Mouse (Mus musculus): Measurements from ENCODE around the gene Oscar. TPM values are rescaled to one million over a fixed set of nuclear protein-coding genes. Genes with fewer than 3 reads are reported as not detected.
"Not testable (repeated sequence)": the region's sequence is repeated elsewhere in the genome, so short reads cannot be mapped to it uniquely, and the experiment has no call there.

Gene Oscar
- polyA plus RNA-seq, 1 experiment from 2014 or later, result 0.05 TPM

DNA sequence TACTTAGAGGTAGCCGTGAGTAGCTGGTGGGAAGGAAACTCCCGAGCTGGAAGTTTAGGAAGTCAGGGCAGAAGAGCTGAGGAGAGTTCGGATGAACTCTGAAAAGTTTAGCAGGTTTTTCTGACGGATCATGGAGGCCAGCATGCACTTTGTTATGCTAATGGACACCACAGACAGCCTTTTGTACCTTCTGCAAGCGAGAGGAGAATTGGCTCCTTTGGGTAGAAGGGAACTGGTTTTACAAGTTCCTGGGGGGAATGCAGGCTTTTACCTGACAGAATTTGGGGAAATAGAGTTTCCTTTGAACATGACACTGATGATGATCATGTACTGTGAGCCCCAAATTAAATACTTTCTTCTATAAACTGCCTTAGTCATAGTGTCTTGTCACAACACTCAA, 29.7 kb downstream of the Oscar start:
- ATAC-seq (ENCODE audit: insufficient read depth), result no peak
- no peaks in the 10 kb centered on the region for H3K27me3 ChIP-seq
- no peak overlapping the region for H3K4me2 ChIP-seq
- no peak overlapping the region for H3K4me3 ChIP-seq (replicated peaks)
- H3K4me1 ChIP-seq (replicated peaks), result no peaks in the 10 kb centered on the region
- no peaks in the 10 kb centered on the region for H3K36me3 ChIP-seq (replicated peaks)
- no peak overlapping the region for H3K9ac ChIP-seq
- no peak overlapping the region for H3K27ac ChIP-seq (replicated peaks)
- no peaks in the 10 kb centered on the region for H3K9me3 ChIP-seq (replicated peaks)
- WGBS (ENCODE audit: insufficient replicate concordance), result 13% methylated on average over 5 of the region's 5 CpGs

DNA sequence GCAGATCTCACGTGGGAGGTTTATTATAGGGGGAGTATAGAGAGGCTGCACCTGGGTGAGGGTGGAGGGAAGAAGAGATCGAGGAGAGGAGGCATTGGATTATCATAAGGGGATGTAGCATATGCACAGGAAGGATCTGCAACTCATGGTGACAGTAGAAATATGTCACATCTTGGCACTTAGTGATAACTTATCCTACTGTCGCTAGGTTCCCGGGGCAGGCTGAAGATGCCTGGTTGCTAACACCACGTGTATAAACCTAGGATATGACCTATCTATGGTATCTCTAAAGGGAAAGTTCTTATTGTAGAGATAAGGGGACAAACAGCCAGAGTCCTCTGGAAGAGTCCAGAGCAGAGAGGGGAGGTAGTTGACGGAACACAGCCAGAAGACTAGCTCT, 30.2 kb downstream of the Oscar start:
- Histone ChIP-seq H3K4me3 (replicated peaks) (no peak overlapping the region), H3K9ac (no peak overlapping the region), H3K27me3 (no peaks in the 10 kb centered on the region), H3K36me3 (replicated peaks) (no peaks in the 10 kb centered on the region), H3K4me1 (replicated peaks) (no peaks in the 10 kb centered on the region), H3K4me2 (no peak overlapping the region), H3K9me3 (replicated peaks) (no peaks in the 10 kb centered on the region), H3K27ac (replicated peaks) (no peak overlapping the region)
- ATAC-seq (ENCODE audit: insufficient read depth), result no peak
- 4% methylated on average over 6 of the region's 6 CpGs for WGBS (ENCODE audit: insufficient replicate concordance)

DNA sequence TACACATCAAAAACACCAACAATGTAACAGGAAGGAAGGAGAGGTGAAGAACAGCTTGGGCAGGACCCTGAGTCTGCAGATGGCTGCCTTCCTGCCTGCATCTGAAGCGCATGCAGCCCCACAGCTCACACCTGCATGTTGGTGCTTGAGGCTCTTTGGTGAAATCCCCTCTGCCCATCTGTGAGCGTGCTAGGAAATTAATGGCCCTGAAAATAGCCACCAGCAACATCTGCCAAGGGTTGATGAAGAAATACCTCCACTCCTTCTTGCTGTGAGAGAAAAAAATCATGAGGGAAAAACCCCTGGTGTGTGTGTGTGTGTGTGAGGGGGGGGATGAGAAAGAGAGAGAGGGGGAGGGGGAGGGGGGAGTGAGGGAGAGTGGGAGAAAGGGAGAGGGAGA, 35.9 kb downstream of the Oscar start:
- 35% methylated on average over 2 of the region's 2 CpGs for WGBS (ENCODE audit: insufficient replicate concordance)
- no peak overlapping the region for H3K4me2 ChIP-seq
- no peak for ATAC-seq (ENCODE audit: insufficient read depth)

DNA sequence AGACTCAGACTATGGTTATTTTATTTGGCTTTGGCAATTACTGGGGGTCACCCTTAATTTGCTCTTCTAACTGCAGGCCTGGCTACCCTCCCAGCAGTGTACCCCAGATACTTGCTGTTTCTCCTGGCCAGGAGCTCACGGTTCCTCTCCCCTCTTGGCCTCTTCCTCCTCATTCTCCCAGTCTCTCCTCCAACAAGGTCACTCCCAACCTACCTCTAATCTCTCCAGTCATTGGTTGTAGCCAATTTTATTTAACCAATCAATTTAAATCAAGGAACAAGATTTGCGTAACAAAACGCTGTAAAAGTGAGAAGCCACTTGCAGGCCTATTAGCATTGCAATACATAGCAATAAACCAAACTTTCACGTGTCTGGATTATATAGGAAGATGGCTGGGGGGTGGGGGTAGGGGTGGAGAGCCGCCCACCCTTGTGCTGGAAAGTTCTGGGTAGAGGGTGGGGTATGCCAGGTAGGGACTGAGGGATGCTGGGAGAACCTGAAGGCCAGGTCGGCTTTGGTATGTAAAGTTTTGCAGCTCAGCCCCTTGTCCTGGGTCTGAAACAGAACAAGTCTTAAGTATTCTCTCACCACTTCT, 36.9 kb downstream of the Oscar start:
- H3K4me2 ChIP-seq, result no peak overlapping the region
- no peak overlapping the region for H3K9ac ChIP-seq
- no peak for ATAC-seq (ENCODE audit: insufficient read depth)
- no peak overlapping the region for H3K27ac ChIP-seq (replicated peaks)
- H3K27me3 ChIP-seq, result no peaks in the 10 kb centered on the region
- H3K36me3 ChIP-seq (replicated peaks), result no peaks in the 10 kb centered on the region
- H3K9me3 ChIP-seq (replicated peaks), result no peaks in the 10 kb centered on the region
- no peaks in the 10 kb centered on the region for H3K4me1 ChIP-seq (replicated peaks)
- no peak overlapping the region for H3K4me3 ChIP-seq (replicated peaks)
- 47% methylated on average over 6 of the region's 6 CpGs for WGBS (ENCODE audit: insufficient replicate concordance)

More for the DNA sequence above, 35.9 kb downstream of the Oscar start:
- H3K4me3 ChIP-seq (replicated peaks), result no peak overlapping the region
- H3K4me1 ChIP-seq (replicated peaks), result no peaks in the 10 kb centered on the region
- H3K27me3 ChIP-seq, result no peaks in the 10 kb centered on the region
- no peak overlapping the region for H3K27ac ChIP-seq (replicated peaks)
- no peaks in the 10 kb centered on the region for H3K9me3 ChIP-seq (replicated peaks)
- no peak overlapping the region for H3K9ac ChIP-seq
- no peaks in the 10 kb centered on the region for H3K36me3 ChIP-seq (replicated peaks)

DNA sequence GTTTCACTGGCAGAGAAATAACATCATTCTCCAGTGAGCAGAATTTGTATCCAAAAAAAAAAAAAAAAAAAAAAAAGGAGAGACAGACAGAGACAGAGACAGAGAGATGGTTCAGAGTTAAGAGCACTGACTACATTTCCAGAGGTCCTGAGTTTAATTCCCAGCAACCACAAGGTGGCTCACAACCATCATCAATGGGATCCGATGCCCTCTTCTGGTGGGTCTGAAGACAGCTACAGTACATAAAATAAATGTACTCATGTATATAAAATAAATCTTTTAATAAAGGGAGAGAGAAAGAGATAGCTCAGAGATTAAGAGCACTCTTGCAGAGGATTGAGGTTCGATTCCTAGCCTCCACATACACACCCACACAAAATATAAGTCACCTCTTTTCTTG, 37.8 kb downstream of the Oscar start:
- H3K4me3 ChIP-seq (replicated peaks), result no peak overlapping the region
- H3K27me3 ChIP-seq, result no peaks in the 10 kb centered on the region
- no peaks in the 10 kb centered on the region for H3K4me1 ChIP-seq (replicated peaks)
- no peak overlapping the region for H3K27ac ChIP-seq (replicated peaks)
- no peak overlapping the region for H3K4me2 ChIP-seq
- ATAC-seq (ENCODE audit: insufficient read depth), result no peak
- H3K9me3 ChIP-seq (replicated peaks), result no peaks in the 10 kb centered on the region
- 50% methylated on average over 2 of the region's 2 CpGs for WGBS (ENCODE audit: insufficient replicate concordance)
- no peak overlapping the region for H3K9ac ChIP-seq
- no peaks in the 10 kb centered on the region for H3K36me3 ChIP-seq (replicated peaks)

DNA sequence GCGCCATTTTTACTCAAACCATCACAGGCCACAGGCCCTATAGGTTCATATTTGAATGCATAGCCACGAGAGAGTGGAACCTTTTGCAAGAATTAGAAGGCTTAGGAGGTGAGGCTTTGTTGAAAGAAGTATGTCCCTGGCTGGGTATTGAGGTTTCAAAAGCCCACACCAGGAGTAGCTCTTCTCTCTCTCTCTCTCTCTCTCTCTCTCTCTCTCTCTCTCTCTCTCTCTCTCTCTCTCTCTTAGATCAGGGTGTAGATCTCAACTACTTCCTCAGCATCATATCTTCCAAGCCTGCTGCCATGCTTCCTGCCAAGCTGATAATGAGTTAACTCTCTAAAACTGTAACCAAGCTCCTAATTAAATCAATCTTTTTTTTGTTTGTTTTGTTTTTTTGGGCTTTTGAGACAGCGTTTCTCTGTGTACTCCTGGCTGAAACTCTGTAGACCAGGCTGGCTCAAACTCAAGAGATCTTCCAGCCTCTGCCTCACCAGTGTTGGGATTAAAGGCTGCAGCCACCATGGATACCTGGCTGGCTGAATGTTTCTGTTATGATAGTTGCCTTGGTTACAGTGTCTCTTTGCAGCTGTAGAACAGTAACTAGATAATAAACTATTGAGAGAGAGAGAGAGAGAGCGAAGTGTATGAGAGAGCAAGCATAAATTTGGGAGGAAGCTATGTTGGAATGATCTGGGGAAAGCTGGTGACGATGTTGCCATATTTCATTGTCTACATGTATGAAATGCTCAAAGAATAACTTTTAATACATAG, 39.4 kb downstream of the Oscar start:
- Histone ChIP-seq H3K9me3 (replicated peaks) (no peaks in the 10 kb centered on the region), H3K4me3 (replicated peaks) (no peak overlapping the region), H3K4me2 (no peak overlapping the region), H3K36me3 (replicated peaks) (no peaks in the 10 kb centered on the region), H3K4me1 (replicated peaks) (no peaks in the 10 kb centered on the region), H3K27me3 (no peaks in the 10 kb centered on the region), H3K9ac (no peak overlapping the region), H3K27ac (replicated peaks) (no peak overlapping the region)
- ATAC-seq (ENCODE audit: insufficient read depth), result no peak
- WGBS (ENCODE audit: insufficient replicate concordance), result 50% methylated on average over 5 of the region's 5 CpGs

DNA sequence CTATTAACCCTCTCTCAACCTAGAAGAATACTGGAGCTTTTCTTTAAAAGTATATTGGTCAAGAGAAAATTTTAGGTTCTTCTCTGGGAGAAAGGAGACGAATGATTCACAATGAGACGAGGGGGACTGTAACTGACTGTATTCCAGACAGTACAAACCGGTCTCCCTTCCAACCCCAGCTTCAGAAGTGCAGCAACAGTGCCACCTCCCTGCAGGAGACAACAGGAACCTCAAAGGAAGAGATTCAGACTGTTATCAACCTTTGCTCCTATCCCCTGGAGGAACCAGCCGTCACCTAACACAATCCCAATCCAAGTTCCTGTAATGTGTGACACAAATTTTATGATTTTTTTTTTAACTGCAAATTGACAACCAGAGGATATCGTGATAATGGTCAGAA, 41.7 kb downstream of the Oscar start:
- H3K36me3 ChIP-seq (replicated peaks), result no peaks in the 10 kb centered on the region
- no peaks in the 10 kb centered on the region for H3K9me3 ChIP-seq (replicated peaks)
- no peak overlapping the region for H3K4me3 ChIP-seq (replicated peaks)
- no peaks in the 10 kb centered on the region for H3K27me3 ChIP-seq
- no peak overlapping the region for H3K4me2 ChIP-seq
- no peaks in the 10 kb centered on the region for H3K4me1 ChIP-seq (replicated peaks)
- 18% methylated on average over 5 of the region's 5 CpGs for WGBS (ENCODE audit: insufficient replicate concordance)
- ATAC-seq (ENCODE audit: insufficient read depth), result no peak
- H3K27ac ChIP-seq (replicated peaks), result no peak overlapping the region
- no peak overlapping the region for H3K9ac ChIP-seq

DNA sequence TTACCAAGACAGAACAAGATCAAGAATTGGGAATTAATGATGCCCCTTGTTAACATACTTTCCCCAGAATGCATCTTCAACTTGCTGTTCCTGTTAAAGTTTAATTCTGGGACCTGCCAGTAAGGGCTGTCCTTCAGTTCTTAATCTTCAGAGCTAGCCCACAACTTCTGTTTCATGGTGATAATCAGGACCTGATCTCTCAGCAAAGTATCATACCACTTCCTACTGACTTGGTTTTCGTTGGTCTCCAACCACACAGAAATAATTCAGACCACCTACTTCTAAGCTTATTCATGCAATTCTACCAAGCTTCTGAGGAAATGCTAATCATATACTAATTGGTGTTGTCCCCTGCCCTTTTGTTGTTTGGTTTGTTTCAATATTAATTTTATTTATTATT, 44.1 kb downstream of the Oscar start:
- ATAC-seq (ENCODE audit: insufficient read depth), result no peak
- H3K4me3 ChIP-seq (replicated peaks), result no peak overlapping the region
- H3K27me3 ChIP-seq, result no peaks in the 10 kb centered on the region
- no peak overlapping the region for H3K9ac ChIP-seq
- no peaks in the 10 kb centered on the region for H3K4me1 ChIP-seq (replicated peaks)
- no peaks in the 10 kb centered on the region for H3K36me3 ChIP-seq (replicated peaks)
- H3K27ac ChIP-seq (replicated peaks), result no peak overlapping the region
- H3K9me3 ChIP-seq (replicated peaks), result no peaks in the 10 kb centered on the region
- H3K4me2 ChIP-seq, result no peak overlapping the region
- 24% methylated on average over 1 of the region's 1 CpGs for WGBS (ENCODE audit: insufficient replicate concordance)

DNA sequence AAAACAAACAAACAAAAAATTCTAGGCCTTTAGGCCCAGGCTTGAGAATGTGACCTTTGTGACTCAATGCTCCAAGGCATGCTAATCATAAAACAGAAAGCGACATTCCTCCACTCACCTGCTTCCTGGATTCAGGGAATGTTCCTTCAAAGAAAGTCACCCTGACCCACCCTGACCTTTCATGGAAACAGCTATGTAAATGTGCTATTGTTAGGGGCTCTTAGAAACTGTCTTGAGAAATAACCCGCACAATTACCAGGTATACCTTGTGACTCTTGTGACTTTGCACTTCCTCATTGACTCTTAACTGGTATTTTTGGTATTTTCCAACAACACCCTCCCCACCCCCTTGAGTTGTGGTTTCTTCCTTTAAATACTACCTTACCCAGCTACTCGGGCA, 45.4 kb downstream of the Oscar start:
- not testable (repeated sequence) for H3K27ac ChIP-seq (replicated peaks); H3K36me3 ChIP-seq (replicated peaks); H3K4me3 ChIP-seq (replicated peaks); H3K4me1 ChIP-seq (replicated peaks); H3K27me3 ChIP-seq; H3K4me2 ChIP-seq; ATAC-seq (ENCODE audit: insufficient read depth); H3K9ac ChIP-seq; H3K9me3 ChIP-seq (replicated peaks)
- 68% methylated on average over 3 of the region's 3 CpGs for WGBS (ENCODE audit: insufficient replicate concordance)

DNA sequence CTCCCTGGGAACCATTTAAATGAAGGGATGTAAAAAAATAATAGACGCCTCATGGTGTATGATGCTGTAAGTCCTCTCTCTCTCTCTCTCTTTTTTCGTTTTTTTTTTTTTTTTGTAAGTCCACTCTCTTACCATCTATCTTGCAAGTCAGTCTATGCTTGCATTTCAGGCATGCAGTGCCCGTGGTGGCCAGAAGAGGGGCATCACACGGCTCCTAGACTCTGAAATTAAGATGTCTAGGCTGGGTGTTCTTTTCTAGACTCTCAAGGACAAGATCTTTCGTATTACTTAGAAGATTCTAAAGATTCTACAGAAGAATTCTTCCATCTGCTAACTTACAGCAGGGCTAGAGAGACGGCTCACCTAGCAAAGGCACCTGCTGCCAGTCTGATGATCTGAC, 46.2 kb downstream of the Oscar start:
- H3K4me2 ChIP-seq, result no peak overlapping the region
- H3K36me3 ChIP-seq (replicated peaks), result no peaks in the 10 kb centered on the region
- no peak overlapping the region for H3K4me3 ChIP-seq (replicated peaks)
- no peak overlapping the region for H3K27ac ChIP-seq (replicated peaks)
- H3K9ac ChIP-seq, result no peak overlapping the region
- no peak for ATAC-seq (ENCODE audit: insufficient read depth)
- no peaks in the 10 kb centered on the region for H3K9me3 ChIP-seq (replicated peaks)
- no peaks in the 10 kb centered on the region for H3K4me1 ChIP-seq (replicated peaks)
- H3K27me3 ChIP-seq, result no peaks in the 10 kb centered on the region
- WGBS (ENCODE audit: insufficient replicate concordance), result 47% methylated on average over 6 of the region's 6 CpGs

DNA sequence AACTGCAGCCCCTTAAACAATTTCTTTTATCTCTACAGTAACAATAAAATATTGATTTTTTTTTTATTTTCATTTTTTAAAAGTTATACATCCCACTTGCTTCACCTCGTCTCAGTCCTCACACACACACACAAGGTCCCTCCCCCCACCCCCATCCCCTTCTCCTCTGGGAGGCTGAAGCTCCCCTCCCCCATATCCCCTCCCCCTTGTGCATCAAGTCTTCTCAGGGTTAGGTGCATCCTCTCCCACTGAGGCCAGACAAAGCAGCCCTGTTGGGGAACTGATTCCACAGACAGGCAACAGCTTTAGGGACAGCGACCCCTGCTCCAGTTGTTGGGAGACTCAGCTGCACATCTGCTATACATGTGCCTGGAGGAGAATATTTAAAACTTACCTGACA, 48.6 kb downstream of the Oscar start:
- Histone ChIP-seq H3K9ac (no peak overlapping the region), H3K4me2 (no peak overlapping the region), H3K4me1 (replicated peaks) (no peaks in the 10 kb centered on the region), H3K36me3 (replicated peaks) (no peaks in the 10 kb centered on the region), H3K27me3 (no peaks in the 10 kb centered on the region), H3K9me3 (replicated peaks) (no peaks in the 10 kb centered on the region), H3K4me3 (replicated peaks) (no peak overlapping the region), H3K27ac (replicated peaks) (no peak overlapping the region)
- WGBS (ENCODE audit: insufficient replicate concordance), result 19% methylated on average over 2 of the region's 2 CpGs
- ATAC-seq (ENCODE audit: insufficient read depth), result no peak

Data from liver, embryonic 15.5 days (tissue).